Mouse (Mus musculus) hindbrain, embryonic 15.5 days (tissue): Measurements from ENCODE around the gene Pigw. TPM values are rescaled to one million over a fixed set of nuclear protein-coding genes. Genes with fewer than 3 reads are reported as not detected.

Experiments
- ATAC-seq: fragments of 200-750 bp; cut with Nextera tagmentation; 2 replicates; pipeline ENCODE4 v1.8.0; 2017; ENCODE audit warnings: low read depth, moderate number of reproducible peaks, moderate TSS enrichment; ENCODE audit not compliant: low FRiP score
- H3K27ac ChIP-seq: fragments of 300-500 bp; sonication (generic); replicated peaks from 2 replicates; pipeline ENCODE4 v1.5.1; 2015; ENCODE audit warnings: mild to moderate bottlenecking, inconsistent platforms
- H3K27me3 ChIP-seq: fragments of 300-500 bp; sonication (generic); 2 replicates; pipeline ENCODE4 v1.6.1; 2015; ENCODE audit warnings: control low read depth, inconsistent platforms
- H3K36me3 ChIP-seq: fragments of 300-500 bp; sonication (generic); 2 replicates; pipeline ENCODE4 v1.6.1; 2015; ENCODE audit warnings: control low read depth, inconsistent platforms
- H3K4me1 ChIP-seq: fragments of 300-500 bp; sonication (generic); replicated peaks from 2 replicates; pipeline ENCODE4 v1.6.1; 2015; ENCODE audit warnings: control low read depth, inconsistent platforms
- H3K4me2 ChIP-seq: fragments of 300-500 bp; sonication (generic); 2 replicates; pipeline ENCODE4 v1.6.1; 2015; ENCODE audit warnings: moderate library complexity, mild to moderate bottlenecking, inconsistent platforms
- H3K4me3 ChIP-seq: fragments of 300-500 bp; sonication (generic); 2 replicates; pipeline ENCODE4 v1.5.1; 2015; ENCODE audit warnings: mild to moderate bottlenecking, inconsistent platforms
- H3K9ac ChIP-seq: fragments of 300-500 bp; sonication (generic); 2 replicates; pipeline ENCODE4 v1.6.1; 2015; ENCODE audit warnings: inconsistent platforms
- H3K9me3 ChIP-seq: fragments of 300-500 bp; sonication (generic); 2 replicates; pipeline ENCODE4 v1.6.1; 2016; ENCODE audit warnings: control low read depth, inconsistent platforms
- WGBS: fragments of 180-500 bp; shearing (Covaris S2); methylation state at CpG from one replicate; pipeline ENCODE4 v1.1.7; 2015; 5-methylcytosine and 5-hydroxymethylcytosine counted together
- polyA plus RNA-seq: library from polyadenylated mRNA; unstranded; fragments of >200 nt; fragmentation: Nextera tagmentation; extraction: Ambion mirVana; gene quantifications from 2 replicates; pipeline ENCODE4 v1.2.1, GENCODE M21; 2015

Pigw gene
- polyA plus RNA-seq, result 2.2 and 2.3 TPM in 2 replicates

DNA sequence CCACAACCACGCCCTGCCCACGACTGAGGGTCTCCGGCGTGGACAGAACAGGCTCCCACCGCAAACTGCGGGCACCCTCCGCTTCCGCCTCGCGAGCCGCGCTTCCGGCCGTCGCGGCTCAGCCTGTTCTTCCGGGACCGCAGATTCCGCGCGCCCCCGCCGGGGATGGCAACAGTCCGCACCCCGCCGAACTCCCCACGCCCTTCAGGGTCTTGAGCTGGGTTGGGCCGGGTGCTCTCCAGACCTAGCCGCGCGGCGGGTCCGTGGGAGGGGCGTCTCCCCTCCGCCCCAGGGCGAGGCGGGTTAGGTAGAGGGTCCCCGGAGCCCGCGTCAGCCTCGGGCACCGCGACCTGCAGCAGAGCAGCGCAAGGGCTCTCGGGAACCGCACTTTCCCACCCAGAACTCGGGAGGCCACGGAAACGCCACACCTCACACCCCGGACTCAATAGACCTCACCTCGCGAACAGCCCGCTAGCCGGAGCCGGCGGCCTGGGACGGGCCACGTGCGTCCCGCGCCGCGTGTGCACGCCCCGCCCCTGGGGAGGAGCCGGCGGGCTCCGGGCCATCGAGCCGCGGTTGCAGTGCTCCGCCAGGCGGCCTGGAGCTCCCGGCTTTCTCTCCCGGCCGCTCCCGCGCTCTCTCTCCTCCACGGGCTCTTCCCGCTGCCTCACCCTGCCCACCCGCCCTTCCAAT, at the start of gene Pigw, which contains the start of gene Myo19:
Pigw (minus strand) TSS at position 514 of the 693 bp plus-strand sequence.
Myo19 (plus strand) TSS at position 377 of the 693 bp plus-strand sequence.
- H3K27ac ChIP-seq, result peak within 1 kb of the TSS; percentile 91
- WGBS, result under 1% methylated on average over 78 of the region's 81 CpGs

DNA sequence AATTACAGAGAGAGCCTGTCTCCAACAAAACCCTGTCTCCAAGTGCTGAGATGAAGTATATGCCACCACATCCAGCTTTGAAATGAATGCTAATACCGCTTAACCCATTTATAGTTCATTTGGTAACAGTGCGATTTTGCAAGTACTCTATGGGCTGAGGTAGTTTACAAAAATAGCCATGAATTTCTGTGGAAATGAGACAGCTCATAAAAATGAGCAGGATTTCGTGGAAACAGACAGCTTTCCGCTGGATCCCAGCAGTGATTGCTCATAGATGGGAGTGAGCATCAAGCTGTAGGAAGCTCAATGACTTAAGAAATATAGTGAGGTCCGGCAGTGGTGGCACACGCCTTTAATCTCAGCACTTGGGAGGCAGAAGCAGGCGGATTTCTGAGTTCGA, 40.9 kb upstream of the Pigw start:
- Histone ChIP-seq H3K4me1 (peaks cover 12% of the 10 kb centered on the region; the same call in 1 of the 2 replicates), H3K36me3 (no peaks in the 10 kb centered on the region), H3K27me3 (no peaks in the 10 kb centered on the region), H3K9me3 (no peaks in the 10 kb centered on the region), H3K9ac (no peak overlapping the region), H3K4me2 (no peak overlapping the region), H3K27ac (no peak overlapping the region), H3K4me3 (no peak overlapping the region)
- 91% methylated on average over 8 of the region's 8 CpGs for WGBS
- ATAC-seq, result no peak

More for the DNA sequence above, at the start of gene Pigw, which contains the start of gene Myo19:
- H3K4me3 ChIP-seq, result peak within 1 kb of the TSS; percentile 82
- H3K9ac ChIP-seq, result peak within 1 kb of the TSS; percentile 88
- H3K9me3 ChIP-seq, result no peaks in the 10 kb centered on the region
- H3K36me3 ChIP-seq, result peaks cover 4% of the 10 kb centered on the region
- peak within 1 kb of the TSS; percentile 94 for H3K4me2 ChIP-seq
- H3K4me1 ChIP-seq, result peaks cover 19% of the 10 kb centered on the region
- ATAC-seq, result peak; percentile 95
- H3K27me3 ChIP-seq, result no peaks in the 10 kb centered on the region

DNA sequence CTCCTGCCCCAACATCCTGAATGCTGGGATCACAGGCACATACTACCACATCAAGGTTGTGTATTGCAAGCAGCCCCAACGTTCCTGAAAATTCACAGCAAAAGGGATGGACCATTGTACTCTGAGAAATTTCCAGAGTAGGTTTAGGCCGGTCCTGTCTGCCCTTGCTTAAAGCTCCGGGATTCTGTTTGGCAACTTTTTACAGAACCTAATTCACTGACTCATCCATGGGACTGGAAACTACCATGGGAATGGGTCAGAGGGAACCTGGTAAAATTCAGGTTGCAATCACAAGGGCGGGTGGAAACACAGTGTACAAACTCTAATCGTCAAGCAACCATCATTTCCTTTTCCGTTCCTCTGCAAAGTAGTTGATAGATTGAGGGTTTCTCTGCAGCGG, 39.9 kb upstream of the Pigw start:
- H3K9me3 ChIP-seq, result no peaks in the 10 kb centered on the region
- H3K36me3 ChIP-seq, result no peaks in the 10 kb centered on the region
- H3K9ac ChIP-seq, result no peak overlapping the region
- H3K27ac ChIP-seq, result no peak overlapping the region
- no peaks in the 10 kb centered on the region for H3K27me3 ChIP-seq
- WGBS, result 83% methylated on average over 7 of the region's 7 CpGs
- no peak overlapping the region for H3K4me3 ChIP-seq
- no peak for ATAC-seq
- H3K4me2 ChIP-seq, result no peak overlapping the region
- peaks cover 18% of the 10 kb centered on the region for H3K4me1 ChIP-seq

DNA sequence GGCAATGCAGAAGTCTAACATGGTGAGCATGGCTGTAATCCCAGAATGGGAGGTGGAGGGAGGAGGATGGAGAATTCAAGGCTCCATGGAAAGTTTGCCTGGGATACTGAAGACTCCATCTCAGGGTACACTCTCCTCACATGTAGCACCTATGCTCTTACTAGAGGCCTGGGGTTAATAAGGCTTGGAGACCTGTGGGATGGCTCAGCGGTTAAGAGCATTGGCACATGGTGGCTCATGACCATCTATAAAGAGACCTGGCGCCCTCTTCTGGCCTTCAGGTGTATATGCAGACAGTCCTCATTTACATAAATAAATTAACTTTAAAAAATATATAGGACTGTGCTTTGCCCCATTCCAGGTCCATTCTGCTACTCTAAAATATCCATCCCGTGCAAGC, 39.2 kb upstream of the Pigw start:
- no peak overlapping the region for H3K9ac ChIP-seq
- WGBS, result 36% methylated on average over 3 of the region's 3 CpGs
- no peak overlapping the region for H3K27ac ChIP-seq
- no peaks in the 10 kb centered on the region for H3K36me3 ChIP-seq
- no peak overlapping the region for H3K4me3 ChIP-seq
- H3K27me3 ChIP-seq, result no peaks in the 10 kb centered on the region
- no peaks in the 10 kb centered on the region for H3K9me3 ChIP-seq
- no peak overlapping the region for H3K4me2 ChIP-seq
- ATAC-seq, result no peak
- peaks cover 24% of the 10 kb centered on the region for H3K4me1 ChIP-seq

DNA sequence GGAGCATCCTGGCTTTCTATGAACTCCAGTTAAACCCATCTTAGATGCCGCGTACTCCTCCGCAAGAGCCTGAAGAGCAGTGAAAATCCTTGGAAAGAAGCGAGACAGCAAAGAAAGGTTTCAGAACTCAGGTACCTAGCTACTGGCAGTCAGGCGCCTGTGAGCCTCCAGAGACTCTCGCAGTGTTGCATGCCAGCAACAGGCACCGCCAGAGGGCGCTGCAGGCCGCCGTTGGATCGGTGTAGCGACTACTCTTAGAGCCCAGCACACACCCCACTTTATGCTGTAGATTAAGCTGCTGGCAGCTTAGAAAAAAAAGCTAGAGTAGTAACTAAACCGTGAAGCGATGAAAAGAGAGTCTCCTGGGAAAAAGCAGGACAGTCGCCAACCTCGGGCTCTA, 38.3 kb upstream of the Pigw start:
- no peak for ATAC-seq
- Histone ChIP-seq H3K4me2 (peak overlapping the region; percentile 48), H3K27me3 (no peaks in the 10 kb centered on the region), H3K4me3 (0 out of 2 replicates have a peak overlapping the region, but pooled peaks have one; percentile 11), H3K27ac (no peak overlapping the region), H3K9me3 (no peaks in the 10 kb centered on the region), H3K4me1 (peaks cover 24% of the 10 kb centered on the region), H3K9ac (no peak overlapping the region), H3K36me3 (no peaks in the 10 kb centered on the region)
- WGBS, result 6% methylated on average over 16 of the region's 16 CpGs

DNA sequence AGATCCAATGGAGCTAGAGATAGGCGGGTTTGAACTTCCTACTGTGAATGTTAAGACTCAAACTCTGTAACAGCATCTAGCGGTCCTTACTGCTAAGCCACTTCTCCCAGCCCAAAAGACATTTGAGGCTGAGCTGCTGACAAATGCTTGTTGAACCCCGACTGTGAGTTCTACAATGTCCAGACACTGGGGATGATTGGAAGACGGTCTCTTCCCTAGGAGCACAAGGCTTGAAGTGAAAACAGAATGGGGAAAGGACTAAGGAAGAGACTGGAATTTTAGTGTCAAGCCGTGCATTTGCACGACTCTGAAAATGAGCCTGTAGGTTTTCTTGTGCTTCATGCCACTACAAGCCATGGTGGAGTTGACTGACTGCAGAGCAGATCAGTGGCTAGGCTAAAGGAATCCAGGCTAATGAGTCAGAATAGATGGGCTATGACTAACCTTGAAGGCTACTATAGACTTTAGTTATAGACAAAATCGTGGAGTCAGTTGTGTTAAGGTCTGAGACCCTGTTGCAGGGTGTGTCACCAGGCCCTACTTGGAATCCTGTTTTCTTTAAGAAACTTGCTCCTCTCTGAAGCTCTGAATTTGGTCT, 36.7 kb upstream of the Pigw start:
- no peak; the same call in 1 of the 2 replicates for ATAC-seq

DNA sequence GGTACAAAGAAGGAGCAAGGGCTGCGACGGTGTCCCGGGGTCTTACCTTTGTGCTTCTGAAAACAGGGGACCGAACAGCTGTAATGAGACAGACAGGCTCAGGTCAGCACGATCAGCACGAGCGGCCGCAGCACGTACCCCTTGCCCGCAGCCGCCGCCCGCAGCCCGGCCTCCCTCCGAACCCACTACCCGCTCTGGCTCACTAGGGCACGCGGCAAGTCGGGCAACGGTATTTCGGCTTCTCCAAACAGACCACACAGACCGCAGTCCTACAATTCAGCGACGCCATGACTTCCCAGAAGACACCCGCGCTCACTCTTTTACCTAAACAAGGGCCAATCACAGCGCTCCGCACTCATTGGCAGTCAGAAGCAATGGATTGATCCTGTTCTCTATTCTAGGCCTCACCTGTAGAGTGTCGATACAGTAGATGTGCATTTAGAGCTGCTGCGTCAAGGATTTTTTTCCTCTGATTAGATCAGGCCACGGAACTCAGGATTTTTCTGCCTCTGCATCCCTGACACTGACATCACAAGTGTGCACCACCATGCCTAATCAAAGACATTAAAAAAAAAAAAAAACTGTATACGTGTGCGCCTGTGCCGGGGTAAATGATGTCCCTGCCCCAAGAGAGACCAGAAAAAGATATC, 36.1 kb upstream of the Pigw start, which contains the start of gene Znhit3:
Znhit3 (minus strand) TSS at position 314 of the 650 bp plus-strand sequence.
- H3K27ac ChIP-seq, result peak within 1 kb of the TSS; percentile 58
- peak within 1 kb of the TSS; percentile 81 for H3K4me2 ChIP-seq
- H3K9ac ChIP-seq, result peak within 1 kb of the TSS; percentile 79
- H3K4me3 ChIP-seq, result peak within 1 kb of the TSS; percentile 96
- peak; percentile 90 for ATAC-seq
- peaks cover 3% of the 10 kb centered on the region for H3K36me3 ChIP-seq
- 4% methylated on average over 34 of the region's 34 CpGs for WGBS
- no peaks in the 10 kb centered on the region for H3K27me3 ChIP-seq
- H3K4me1 ChIP-seq, result peaks cover 24% of the 10 kb centered on the region
- H3K9me3 ChIP-seq, result no peaks in the 10 kb centered on the region

More for the DNA sequence above, 36.7 kb upstream of the Pigw start:
- peak overlapping the region; percentile 81 for H3K4me2 ChIP-seq
- no peaks in the 10 kb centered on the region for H3K27me3 ChIP-seq
- peak overlapping the region; percentile 58 for H3K27ac ChIP-seq
- peaks cover 24% of the 10 kb centered on the region for H3K4me1 ChIP-seq
- WGBS, result 62% methylated on average over 7 of the region's 7 CpGs
- H3K4me3 ChIP-seq, result peak overlapping the region; percentile 96
- no peaks in the 10 kb centered on the region for H3K36me3 ChIP-seq
- peak overlapping the region; percentile 38; the same call in 1 of the 2 replicates for H3K9ac ChIP-seq
- no peaks in the 10 kb centered on the region for H3K9me3 ChIP-seq

DNA sequence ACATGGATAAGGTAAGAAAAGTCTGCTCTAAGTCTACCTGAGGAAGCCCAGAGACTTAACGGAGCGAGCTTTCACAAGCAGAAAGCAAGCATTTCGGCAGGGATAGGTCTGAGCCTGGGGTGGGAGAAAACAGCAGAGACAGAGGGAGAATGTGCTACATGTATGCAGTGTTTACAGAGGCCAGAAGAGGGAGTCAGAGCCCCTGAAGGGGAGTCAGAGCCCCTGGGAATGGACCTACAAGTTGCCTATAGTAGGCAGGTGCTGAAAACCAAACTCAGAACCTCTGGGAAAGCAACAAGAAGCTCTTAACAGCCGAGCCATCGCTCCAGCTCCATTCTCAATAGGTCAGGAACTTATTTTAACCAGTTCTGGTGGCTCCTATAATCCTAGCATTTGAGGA, 34.6 kb upstream of the Pigw start:
- Histone ChIP-seq H3K27me3 (no peaks in the 10 kb centered on the region), H3K9me3 (no peaks in the 10 kb centered on the region), H3K36me3 (peaks cover 16% of the 10 kb centered on the region), H3K9ac (no peak overlapping the region), H3K4me1 (peaks cover 24% of the 10 kb centered on the region), H3K4me3 (no peak overlapping the region), H3K27ac (no peak overlapping the region), H3K4me2 (peak overlapping the region; percentile 81; the same call in 1 of the 2 replicates)
- WGBS, result 84% methylated on average over 5 of the region's 5 CpGs
- ATAC-seq, result no peak

DNA sequence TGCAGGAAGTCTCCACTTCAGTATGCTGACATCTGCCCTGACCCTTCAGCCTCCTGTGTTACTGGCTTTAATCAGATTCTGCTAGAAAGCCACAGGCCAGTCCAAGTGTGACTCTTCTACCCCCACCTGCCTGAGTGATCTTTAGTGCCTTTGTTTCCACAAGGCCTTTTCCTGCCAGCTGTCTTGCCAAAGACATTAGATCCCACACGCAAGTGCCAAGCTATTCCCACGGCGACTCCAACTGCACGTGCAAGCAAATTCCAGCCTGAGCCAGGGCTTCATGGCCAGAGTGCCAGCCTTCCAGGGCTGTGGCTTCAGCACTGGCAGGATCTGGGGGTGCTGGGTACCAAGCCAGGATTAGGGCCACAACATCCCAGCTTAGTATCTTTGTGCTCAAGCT, 30.3 kb upstream of the Pigw start:
- ATAC-seq, result no peak
- Histone ChIP-seq H3K36me3 (peaks cover 45% of the 10 kb centered on the region), H3K4me3 (no peak overlapping the region), H3K9me3 (no peaks in the 10 kb centered on the region), H3K4me1 (peaks cover 10% of the 10 kb centered on the region), H3K9ac (no peak overlapping the region), H3K4me2 (no peak overlapping the region), H3K27ac (no peak overlapping the region), H3K27me3 (no peaks in the 10 kb centered on the region)
- WGBS, result 60% methylated on average over 4 of the region's 4 CpGs

DNA sequence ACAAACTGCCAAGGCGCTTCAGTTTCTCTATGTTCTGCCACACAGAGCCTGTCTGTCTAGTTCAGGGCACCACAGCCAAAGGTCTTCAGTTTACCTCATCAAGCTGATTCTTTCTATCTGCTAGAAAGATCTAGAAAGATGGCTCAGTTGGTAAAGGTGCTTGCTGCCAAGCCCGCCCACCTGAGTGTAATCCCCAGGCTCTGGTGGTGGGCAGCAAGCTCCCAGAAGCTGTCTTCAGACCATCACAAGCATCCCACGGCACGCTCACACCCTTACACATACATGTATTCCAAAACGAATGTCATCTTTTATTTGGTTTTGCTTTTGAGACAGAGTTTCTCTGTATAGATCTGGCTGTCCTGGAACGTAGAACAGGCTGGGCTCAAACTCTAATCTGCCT, 28.4 kb upstream of the Pigw start:
- WGBS, result 97% methylated on average over 6 of the region's 6 CpGs
- Histone ChIP-seq H3K36me3 (peaks cover 57% of the 10 kb centered on the region), H3K4me2 (no peak overlapping the region), H3K4me1 (no peaks in the 10 kb centered on the region), H3K27me3 (no peaks in the 10 kb centered on the region), H3K4me3 (no peak overlapping the region), H3K9ac (no peak overlapping the region), H3K27ac (no peak overlapping the region), H3K9me3 (no peaks in the 10 kb centered on the region)
- no peak for ATAC-seq

DNA sequence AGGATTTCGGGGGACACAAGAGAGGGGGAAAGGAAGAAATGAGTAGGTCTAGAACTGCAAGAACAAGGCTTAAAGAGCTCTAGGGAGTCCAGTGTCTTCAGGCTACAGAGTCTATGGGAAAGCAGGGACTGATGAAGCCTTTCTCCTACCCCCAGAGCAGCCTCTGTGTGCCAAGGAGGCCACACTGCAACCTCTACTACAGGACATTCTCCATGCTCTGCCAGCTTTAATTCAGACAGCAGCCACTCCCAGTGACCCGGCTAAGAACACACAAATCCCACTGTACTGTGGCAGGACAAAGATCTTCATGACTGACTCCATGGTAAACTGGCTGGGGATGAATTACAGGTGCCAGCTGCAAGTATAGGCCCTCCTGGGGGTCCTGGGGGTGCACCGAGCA, 27.0 kb upstream of the Pigw start:
- no peak overlapping the region for H3K9ac ChIP-seq
- 93% methylated on average over 3 of the region's 3 CpGs for WGBS

DNA sequence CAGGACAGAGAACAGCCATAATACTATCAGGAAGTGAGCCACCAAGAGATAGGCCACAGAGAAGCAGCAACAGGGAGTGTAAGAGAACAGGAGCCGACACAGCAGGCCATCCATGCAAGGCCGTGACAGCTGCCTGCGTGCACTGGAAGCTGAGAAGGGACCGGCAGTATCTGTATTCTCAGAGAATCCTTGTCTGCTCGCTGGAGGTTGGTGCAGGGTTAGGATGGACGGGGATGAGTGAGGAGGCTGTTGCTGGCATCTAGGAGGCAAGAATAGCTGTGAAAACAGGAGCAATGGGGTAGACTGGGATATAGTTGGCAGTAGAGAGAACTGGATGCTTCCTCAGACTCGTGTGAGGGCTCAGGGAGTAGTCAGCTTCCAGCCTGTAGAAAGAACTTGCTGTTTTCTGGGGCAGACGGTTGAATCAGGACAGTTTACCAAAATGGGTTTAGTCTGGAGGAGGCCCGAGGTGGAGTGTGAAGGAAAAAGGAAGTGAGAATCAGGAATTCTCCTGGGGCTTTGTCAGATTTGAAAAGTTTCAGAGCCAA, 24.6 kb upstream of the Pigw start:
- Histone ChIP-seq H3K27ac (no peak overlapping the region), H3K9ac (no peak overlapping the region), H3K27me3 (no peaks in the 10 kb centered on the region), H3K4me2 (no peak overlapping the region), H3K9me3 (no peaks in the 10 kb centered on the region), H3K4me1 (no peaks in the 10 kb centered on the region), H3K36me3 (peaks cover 79% of the 10 kb centered on the region), H3K4me3 (no peak overlapping the region)
- 89% methylated on average over 9 of the region's 9 CpGs for WGBS
- no peak for ATAC-seq

More for the DNA sequence above, 27.0 kb upstream of the Pigw start:
- peaks cover 71% of the 10 kb centered on the region for H3K36me3 ChIP-seq
- H3K4me1 ChIP-seq, result no peaks in the 10 kb centered on the region
- ATAC-seq, result no peak
- no peaks in the 10 kb centered on the region for H3K9me3 ChIP-seq
- H3K27me3 ChIP-seq, result no peaks in the 10 kb centered on the region
- H3K27ac ChIP-seq, result no peak overlapping the region
- no peak overlapping the region for H3K4me3 ChIP-seq
- H3K4me2 ChIP-seq, result no peak overlapping the region
